8 mouse cellular contexts compared by ENCODE assay signal in the genomic region with DNA sequence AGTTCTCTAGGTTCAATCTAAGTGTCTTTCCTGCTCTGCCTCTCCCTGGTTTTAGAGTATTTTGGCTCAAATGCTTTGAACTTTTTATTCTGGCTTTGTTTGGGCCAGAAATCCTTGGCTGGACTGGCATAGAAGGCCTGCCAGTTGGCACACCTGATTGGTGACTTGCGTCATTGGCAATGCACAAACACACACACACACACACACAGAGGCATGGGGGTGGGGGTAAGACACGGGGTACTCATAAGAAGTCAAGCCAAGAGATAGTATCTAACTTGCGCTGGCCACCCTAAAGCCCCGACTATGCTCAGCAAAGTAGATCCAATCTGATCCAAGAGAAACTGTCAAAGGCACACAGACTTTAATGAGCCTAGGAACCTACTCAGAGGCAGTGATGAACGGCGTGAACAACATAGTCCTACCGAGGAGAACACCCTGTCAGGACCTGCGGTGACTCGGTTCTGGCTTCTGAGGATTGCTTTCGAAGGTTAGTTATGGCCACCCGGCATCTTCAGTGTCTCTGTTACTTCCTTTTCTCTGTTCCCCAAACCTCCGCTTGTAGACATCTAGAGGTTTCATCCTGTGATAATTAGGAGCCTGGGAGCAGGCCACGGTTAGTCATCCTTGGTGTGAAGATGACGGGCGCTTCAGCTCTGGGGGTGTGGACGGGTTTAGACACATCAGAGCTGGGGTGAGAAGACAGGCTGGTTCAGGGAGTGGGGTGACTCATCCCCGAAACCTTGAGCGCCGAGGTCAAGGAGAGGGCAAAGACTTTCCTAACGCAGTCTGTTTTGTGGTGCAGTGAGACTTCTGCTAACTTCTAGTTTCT.
DNase-seq lines count a peak whose midpoint lies in the region; ATAC-seq lines count a peak whose summit lies in the region.

No protein-coding gene starts in this region.

- ATAC-seq in activated CD4-positive, CD25-positive, alpha-beta regulatory T cell, adult 4 months = no peak

- DNase-seq in frontal cortex, adult 2 months (ENCODE audit: extremely low spot score in 1 of 2, low spot score in 1 of 2) = peak; percentile 43 to 65
- no peak for DNase-seq in frontal cortex, postnatal 10 days (ENCODE audit: low spot score in 2 of 2)
- peak; percentile 55 for DNase-seq in urinary bladder, postnatal 14 days (ENCODE audit: low spot score)
- DNase-seq in urinary bladder, adult 2 months (ENCODE audit: low spot score) = no peak
- DNase-seq in fat pad, adult 2 months (ENCODE audit: extremely low read depth, low read depth, low spot score) = peak; percentile 76
- DNase-seq in spleen, postnatal 4 days (ENCODE audit: low spot score in 2 of 2) = no peak
- DNase-seq in layer of hippocampus, adult 11-12 months (ENCODE audit: low spot score) = no peak

Comparison
In these comparisons a context has a peak if more than half of its experiments do, and no peak if none do; other contexts are left out.
1. DNase-seq: peak in frontal cortex, adult 2 months (2 of 2), urinary bladder, postnatal 14 days (single experiment) and fat pad, adult 2 months (single experiment); none in frontal cortex, postnatal 10 days (0 of 2), urinary bladder, adult 2 months (single experiment), spleen, postnatal 4 days (0 of 2) and layer of hippocampus, adult 11-12 months (single experiment).